Mouse (Mus musculus): ENCODE results near the gene Evx1. TPM values are rescaled to one million over a fixed set of nuclear protein-coding genes. Genes with fewer than 3 reads are reported as not detected.
A peak's percentile ranks its signal among the peaks of the same experiment; 100 is the strongest.

Gene Evx1
- polyA plus RNA-seq, 1 experiment from 2014 or later, result not detected

- ATAC-seq (ENCODE audit: insufficient number of reproducible peaks, low FRiP score), result no peak
- Histone ChIP-seq H3K27me3 (replicated peaks) (peaks cover 93% of the 10 kb centered on the region), H3K4me1 (replicated peaks) (peaks cover 15% of the 10 kb centered on the region), H3K9me3 (replicated peaks) (no peaks in the 10 kb centered on the region), H3K36me3 (no peaks in the 10 kb centered on the region), H3K4me3 (peak overlapping the region; percentile 18; the same call in 1 of the 2 replicates), H3K4me2 (peak overlapping the region; percentile 35), H3K9ac (no peak overlapping the region), H3K27ac (ENCODE audit: poor library complexity, severe bottlenecking) (no peak overlapping the region)
- WGBS, result 9% methylated on average over 22 of the region's 22 CpGs
Observed at GRCm38 (mm10) chr6:52272766-52273655, 40.3 kb upstream of the Evx1 start.

GRCm38 (mm10) chr6:52273656-52274280, 39.5 kb upstream of the Evx1 start:
- ATAC-seq (ENCODE audit: insufficient number of reproducible peaks, low FRiP score), result no peak
- Histone ChIP-seq H3K27ac (ENCODE audit: poor library complexity, severe bottlenecking) (no peak overlapping the region), H3K9ac (no peak overlapping the region), H3K4me1 (replicated peaks) (peaks cover 15% of the 10 kb centered on the region), H3K9me3 (replicated peaks) (no peaks in the 10 kb centered on the region), H3K4me2 (peak overlapping the region; percentile 35), H3K36me3 (no peaks in the 10 kb centered on the region), H3K4me3 (peak overlapping the region; percentile 18), H3K27me3 (replicated peaks) (peaks cover 89% of the 10 kb centered on the region)
- 2% methylated on average over 22 of the region's 22 CpGs for WGBS

GRCm38 (mm10) chr6:52274576-52274975, 38.7 kb upstream of the Evx1 start:
- H3K36me3 ChIP-seq, result no peaks in the 10 kb centered on the region
- no peaks in the 10 kb centered on the region for H3K9me3 ChIP-seq (replicated peaks)
- H3K4me3 ChIP-seq, result no peak overlapping the region
- WGBS, result 10% methylated on average over 11 of the region's 11 CpGs
- H3K27ac ChIP-seq (ENCODE audit: poor library complexity, severe bottlenecking), result no peak overlapping the region
- no peak overlapping the region for H3K4me2 ChIP-seq
- ATAC-seq (ENCODE audit: insufficient number of reproducible peaks, low FRiP score), result no peak
- no peak overlapping the region for H3K9ac ChIP-seq
- peaks cover 81% of the 10 kb centered on the region for H3K27me3 ChIP-seq (replicated peaks)
- H3K4me1 ChIP-seq (replicated peaks), result peaks cover 15% of the 10 kb centered on the region

- peaks cover 22% of the 10 kb centered on the region for H3K4me1 ChIP-seq (replicated peaks)
- H3K27me3 ChIP-seq (replicated peaks), result peaks cover 74% of the 10 kb centered on the region
- H3K9ac ChIP-seq, result no peak overlapping the region
- no peak overlapping the region for H3K4me2 ChIP-seq
- no peak overlapping the region for H3K4me3 ChIP-seq
- no peak for ATAC-seq (ENCODE audit: insufficient number of reproducible peaks, low FRiP score)
- H3K27ac ChIP-seq (ENCODE audit: poor library complexity, severe bottlenecking), result no peak overlapping the region
- WGBS, result 15% methylated on average over 8 of the region's 8 CpGs
- H3K9me3 ChIP-seq (replicated peaks), result no peaks in the 10 kb centered on the region
- H3K36me3 ChIP-seq, result no peaks in the 10 kb centered on the region
Observed at GRCm38 (mm10) chr6:52275563-52276280, 37.6 kb upstream of the Evx1 start.

- peaks cover 71% of the 10 kb centered on the region for H3K27me3 ChIP-seq (replicated peaks)
- no peaks in the 10 kb centered on the region for H3K9me3 ChIP-seq (replicated peaks)
- no peak for ATAC-seq (ENCODE audit: insufficient number of reproducible peaks, low FRiP score)
- no peak overlapping the region for H3K9ac ChIP-seq
- H3K27ac ChIP-seq (ENCODE audit: poor library complexity, severe bottlenecking), result no peak overlapping the region
- no peaks in the 10 kb centered on the region for H3K36me3 ChIP-seq
- peaks cover 28% of the 10 kb centered on the region for H3K4me1 ChIP-seq (replicated peaks)
- no peak overlapping the region for H3K4me3 ChIP-seq
- 6% methylated on average over 6 of the region's 6 CpGs for WGBS
- H3K4me2 ChIP-seq, result no peak overlapping the region
Observed at GRCm38 (mm10) chr6:52276382-52276781, 36.9 kb upstream of the Evx1 start.

GRCm38 (mm10) chr6:52276920-52277319, 36.4 kb upstream of the Evx1 start:
- H3K27ac ChIP-seq (ENCODE audit: poor library complexity, severe bottlenecking), result no peak overlapping the region
- peaks cover 28% of the 10 kb centered on the region for H3K4me1 ChIP-seq (replicated peaks)
- H3K4me2 ChIP-seq, result no peak overlapping the region
- WGBS, result 6% methylated on average over 5 of the region's 5 CpGs
- no peak overlapping the region for H3K9ac ChIP-seq
- no peaks in the 10 kb centered on the region for H3K36me3 ChIP-seq
- no peak for ATAC-seq (ENCODE audit: insufficient number of reproducible peaks, low FRiP score)
- H3K4me3 ChIP-seq, result no peak overlapping the region
- H3K27me3 ChIP-seq (replicated peaks), result peaks cover 69% of the 10 kb centered on the region
- H3K9me3 ChIP-seq (replicated peaks), result no peaks in the 10 kb centered on the region

- H3K9ac ChIP-seq, result no peak overlapping the region
- H3K4me3 ChIP-seq, result no peak overlapping the region
- no peak overlapping the region for H3K27ac ChIP-seq (ENCODE audit: poor library complexity, severe bottlenecking)
- no peaks in the 10 kb centered on the region for H3K9me3 ChIP-seq (replicated peaks)
- 48% methylated on average over 12 of the region's 12 CpGs for WGBS
- H3K27me3 ChIP-seq (replicated peaks), result peaks cover 47% of the 10 kb centered on the region
- peaks cover 13% of the 10 kb centered on the region; the same call in 1 of the 2 replicates for H3K4me1 ChIP-seq (replicated peaks)
- H3K36me3 ChIP-seq, result no peaks in the 10 kb centered on the region
- no peak overlapping the region for H3K4me2 ChIP-seq
- no peak for ATAC-seq (ENCODE audit: insufficient number of reproducible peaks, low FRiP score)
Observed at GRCm38 (mm10) chr6:52281084-52281483, 32.2 kb upstream of the Evx1 start.

- peaks cover 41% of the 10 kb centered on the region for H3K27me3 ChIP-seq (replicated peaks)
- H3K9me3 ChIP-seq (replicated peaks), result no peaks in the 10 kb centered on the region
- ATAC-seq (ENCODE audit: insufficient number of reproducible peaks, low FRiP score), result no peak
- no peak overlapping the region for H3K9ac ChIP-seq
- H3K4me2 ChIP-seq, result no peak overlapping the region
- no peak overlapping the region for H3K27ac ChIP-seq (ENCODE audit: poor library complexity, severe bottlenecking)
- WGBS, result 79% methylated on average over 5 of the region's 5 CpGs
- no peaks in the 10 kb centered on the region for H3K36me3 ChIP-seq
- H3K4me1 ChIP-seq (replicated peaks), result peaks cover 13% of the 10 kb centered on the region; the same call in 1 of the 2 replicates
- no peak overlapping the region for H3K4me3 ChIP-seq
Observed at GRCm38 (mm10) chr6:52283896-52284295, 29.4 kb upstream of the Evx1 start.

GRCm38 (mm10) chr6:52290186-52290585, 23.1 kb upstream of the Evx1 start:
- H3K27me3 ChIP-seq (replicated peaks), result peaks cover 65% of the 10 kb centered on the region

GRCm38 (mm10) chr6:52291021-52291860, 22.1 kb upstream of the Evx1 start:
- 0 out of 2 replicates have a peak, but pooled peaks have one; percentile 33 for ATAC-seq (ENCODE audit: insufficient number of reproducible peaks, low FRiP score)
- 2% methylated on average over 45 of the region's 45 CpGs for WGBS
- H3K36me3 ChIP-seq, result no peaks in the 10 kb centered on the region
- no peak overlapping the region; the same call in 1 of the 2 replicates for H3K9ac ChIP-seq
- H3K27me3 ChIP-seq (replicated peaks), result peaks cover 65% of the 10 kb centered on the region
- peak overlapping the region; percentile 76 for H3K4me2 ChIP-seq
- no peaks in the 10 kb centered on the region for H3K9me3 ChIP-seq (replicated peaks)
- peak overlapping the region; percentile 46 for H3K4me3 ChIP-seq
- H3K27ac ChIP-seq (ENCODE audit: poor library complexity, severe bottlenecking), result no peak overlapping the region
- H3K4me1 ChIP-seq (replicated peaks), result 0 out of 2 replicates have a peak, but pooled peaks cover 5% of the 10 kb centered on the region

More at GRCm38 (mm10) chr6:52290186-52290585, 23.1 kb upstream of the Evx1 start:
- no peak overlapping the region for H3K4me3 ChIP-seq
- H3K4me1 ChIP-seq (replicated peaks), result 0 out of 2 replicates have a peak, but pooled peaks cover 5% of the 10 kb centered on the region
- no peak overlapping the region for H3K4me2 ChIP-seq
- H3K27ac ChIP-seq (ENCODE audit: poor library complexity, severe bottlenecking), result no peak overlapping the region
- H3K9me3 ChIP-seq (replicated peaks), result no peaks in the 10 kb centered on the region
- no peak for ATAC-seq (ENCODE audit: insufficient number of reproducible peaks, low FRiP score)
- H3K9ac ChIP-seq, result no peak overlapping the region
- H3K36me3 ChIP-seq, result no peaks in the 10 kb centered on the region
- 14% methylated on average over 12 of the region's 12 CpGs for WGBS
